In the genomic region with DNA sequence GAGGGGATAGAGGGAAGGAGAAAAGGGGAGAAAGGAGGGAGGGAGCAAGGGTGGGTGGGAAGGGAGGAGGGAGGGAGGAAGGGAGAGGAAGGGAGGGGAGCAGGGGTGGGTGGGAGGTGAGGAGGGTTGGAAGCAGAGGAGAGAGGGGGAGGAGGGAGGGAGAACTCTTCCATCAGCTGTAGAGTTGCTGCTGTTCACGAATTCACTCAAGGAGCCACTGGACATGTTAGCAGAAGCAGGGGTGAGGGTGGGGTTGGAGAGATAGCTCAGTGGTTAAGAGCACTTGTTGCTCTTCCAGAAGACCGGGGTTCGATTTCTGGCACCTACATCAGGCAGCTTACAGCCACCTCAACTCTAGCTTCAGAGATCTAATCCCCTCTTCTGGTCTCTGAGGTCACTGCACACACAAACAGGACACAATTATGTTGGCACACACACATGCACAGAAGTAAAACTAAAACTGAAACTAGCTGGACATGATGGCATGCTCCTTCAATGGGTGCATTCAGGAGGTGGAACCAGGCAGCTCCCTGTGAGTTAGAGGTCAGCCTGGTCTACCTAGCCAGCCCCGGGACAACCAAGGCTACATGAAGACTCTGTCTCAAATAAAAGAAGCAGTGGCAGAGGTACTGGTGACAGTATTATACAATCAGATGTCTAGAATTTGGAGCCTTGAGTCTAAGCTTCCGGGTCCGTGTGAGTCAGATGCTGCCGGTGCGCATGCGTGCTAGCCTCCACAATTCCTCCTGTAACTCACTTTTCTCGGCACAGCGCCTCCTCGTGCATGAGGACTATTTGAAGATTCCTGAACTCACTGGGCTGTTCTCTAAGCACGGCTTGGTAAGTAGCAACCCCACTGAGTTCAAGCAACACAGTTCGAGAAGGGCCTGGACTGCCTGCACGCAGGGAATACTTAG, we compare ENCODE assay signal across 11 mouse cellular contexts. TPM values are rescaled to one million over a fixed set of nuclear protein-coding genes. Genes with fewer than 3 reads are reported as not detected.
DNase-seq lines count a peak whose midpoint lies in the region; ATAC-seq and TF ChIP-seq lines count a peak whose summit lies in the region.
"Had no signal": no experiment of that assay in that cellular context is flagged by ENCODE, and none has a peak within 500 bp of the region (broad histone marks: within the 10 kb centered on the region; RNA-seq: fewer than 3 reads in every experiment).

No protein-coding gene starts in this region.

- TF ChIP-seq CTCF in gastrocnemius, adult 2 months (IDR thresholded peaks at IDR 0.05): no peak

- H3K9me3 ChIP-seq in neural tube, embryonic 11.5 days (ENCODE audit: control insufficient read depth, low read length): no peaks in the 10 kb centered on the region
- H3K9me3 ChIP-seq: embryonic facial prominence, embryonic 15.5 days; limb, embryonic 12.5 days had no signal

- ATAC-seq in neural tube, embryonic 11.5 days (ENCODE audit: insufficient read depth, low FRiP score, low TSS enrichment): no peak
- ATAC-seq: Patski had no signal

- no peak overlapping the region for H3K27ac ChIP-seq in gastrocnemius, adult 2 months
- no peak overlapping the region for H3K27ac ChIP-seq in neural tube, embryonic 11.5 days (ENCODE audit: low read depth, low read length)
- H3K27ac ChIP-seq: embryonic facial prominence, embryonic 15.5 days; limb, embryonic 12.5 days had no signal

- no peaks in the 10 kb centered on the region for H3K27me3 ChIP-seq in neural tube, embryonic 11.5 days (ENCODE audit: control insufficient read depth, insufficient read depth, low read length)
- H3K27me3 ChIP-seq in splenic B cell, adult 2 months (ENCODE audit: control insufficient read depth, insufficient read depth, low read length, poor library complexity, severe bottlenecking): no peaks in the 10 kb centered on the region
- H3K27me3 ChIP-seq: embryonic facial prominence, embryonic 15.5 days had no signal

- no peaks in the 10 kb centered on the region for H3K36me3 ChIP-seq in neural tube, embryonic 11.5 days (ENCODE audit: control insufficient read depth, insufficient read depth, low read length)
- H3K36me3 ChIP-seq in splenic B cell, adult 2 months (ENCODE audit: control insufficient read depth, insufficient read depth, low read length, poor library complexity, severe bottlenecking): no peaks in the 10 kb centered on the region
- H3K36me3 ChIP-seq: embryonic facial prominence, embryonic 15.5 days; limb, embryonic 12.5 days had no signal

- 60% methylated on average over 15 of the region's 15 CpGs for WGBS in neural tube, embryonic 11.5 days

- H3K4me1 ChIP-seq in neural tube, embryonic 11.5 days (ENCODE audit: control insufficient read depth, insufficient read depth, low read length): no peaks in the 10 kb centered on the region
- H3K4me1 ChIP-seq: embryonic facial prominence, embryonic 15.5 days; limb, embryonic 12.5 days had no signal

- DNase-seq in gastrocnemius, adult 2 months: peak; percentile 35
- no peak for DNase-seq in gastrocnemius, postnatal 25 days
- DNase-seq in neural tube, embryonic 11.5 days (ENCODE audit: low spot score): peak; percentile 34
- no peak for DNase-seq in neural tube, embryonic 10.5 days (ENCODE audit: extremely low spot score, low spot score)
- DNase-seq in forelimb bud, embryonic 11.5 days (ENCODE audit: low read depth, low spot score): peak; percentile 40
- DNase-seq in splenic B cell, adult 2 months (ENCODE audit: low read depth, low spot score): peak; percentile 9
- no peak for DNase-seq in spleen, postnatal 4 days (ENCODE audit: low spot score in 2 of 2)
- DNase-seq in gastrocnemius, postnatal 10 days: no peak

- H3K9ac ChIP-seq in neural tube, embryonic 11.5 days (ENCODE audit: low read length): no peak overlapping the region
- H3K9ac ChIP-seq: embryonic facial prominence, embryonic 15.5 days; limb, embryonic 12.5 days had no signal

- no peak overlapping the region for H3K4me3 ChIP-seq in gastrocnemius, adult 2 months
- no peak overlapping the region for H3K4me3 ChIP-seq in neural tube, embryonic 11.5 days (ENCODE audit: low read depth, low read length)
- H3K4me3 ChIP-seq: embryonic facial prominence, embryonic 15.5 days; limb, embryonic 12.5 days had no signal

- H3K4me2 ChIP-seq in neural tube, embryonic 11.5 days (ENCODE audit: low read depth): no peak overlapping the region
- H3K4me2 ChIP-seq: embryonic facial prominence, embryonic 15.5 days; limb, embryonic 12.5 days had no signal

- intact Hi-C loops in gastrocnemius, adult 2 months (cut with DNase I): loop anchor here (2.0 to 5.0 kb wide), 2 partner anchors 117 to 197 kb away; no protein-coding TSS in a partner anchor

RNA-seq across cellular contexts. Expression of gene Rnf169, which starts 9.9 kb away (rescaled TPM):
- 1 to 10 TPM; 8.1 to 10.0 TPM for total RNA-seq in gastrocnemius, adult 2 months (2021)
- total RNA-seq in gastrocnemius, postnatal 25 days (2021): 1 to 10 TPM; 4.7 to 5.3 TPM
- polyA plus RNA-seq in neural tube, embryonic 11.5 days (2014; fragmentation: Nextera tagmentation; extraction: Ambion mirVana): 7.0 and 7.8 TPM in 2 replicates
- total RNA-seq in gastrocnemius, postnatal 10 days (2021): 10 to 100 TPM in 1 of 2 experiments, 1 to 10 TPM in 1; 9.2 to 10.5 TPM

RNA-seq across cellular contexts. Expression of gene Chrdl2, which starts 15.9 kb away (rescaled TPM):
- 1 to 10 TPM; 2.0 to 3.2 TPM for total RNA-seq in gastrocnemius, adult 2 months (2021)
- total RNA-seq in gastrocnemius, postnatal 25 days (2021): 1 to 10 TPM; 1.8 to 3.1 TPM
- 0.20 and 0.69 TPM in 2 replicates for polyA plus RNA-seq in neural tube, embryonic 11.5 days (2014; fragmentation: Nextera tagmentation; extraction: Ambion mirVana)
- 1 to 10 TPM; 2.5 to 3.3 TPM for total RNA-seq in gastrocnemius, postnatal 10 days (2021)

Comparison
In these comparisons a context has a peak if more than half of its experiments do, and no peak if none do; other contexts are left out.
1. DNase-seq: peak in gastrocnemius, adult 2 months (single experiment), neural tube, embryonic 11.5 days (single experiment), forelimb bud, embryonic 11.5 days (single experiment) and splenic B cell, adult 2 months (single experiment); none in gastrocnemius, postnatal 25 days (single experiment), neural tube, embryonic 10.5 days (single experiment), spleen, postnatal 4 days (0 of 2) and gastrocnemius, postnatal 10 days (single experiment).